9 mouse cellular contexts compared by ENCODE assay signal in the genomic region with DNA sequence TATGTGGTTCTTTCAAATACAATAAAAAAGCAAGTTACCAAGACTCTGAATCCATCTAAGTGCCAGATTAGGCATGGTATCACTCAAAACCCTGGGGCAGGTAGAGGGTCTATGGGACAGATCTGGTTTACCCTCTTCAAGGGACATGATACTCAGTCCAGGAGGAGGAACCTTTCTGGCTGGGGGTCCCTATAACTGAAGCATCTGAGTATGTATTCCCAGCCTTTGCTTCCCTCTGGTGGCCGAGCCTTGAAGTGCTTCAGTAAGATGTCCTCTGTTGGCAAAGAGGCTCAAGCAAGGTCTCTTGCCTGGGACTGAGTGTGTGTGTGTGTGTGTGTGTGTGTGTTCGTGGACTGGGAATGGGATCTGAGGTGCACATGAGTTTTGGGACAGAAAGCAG.
DNase-seq lines count a peak whose midpoint lies in the region; ATAC-seq and TF ChIP-seq lines count a peak whose summit lies in the region.
"Had no signal": no experiment of that assay in that cellular context is flagged by ENCODE, and none has a peak within 500 bp of the region (broad histone marks: within the 10 kb centered on the region; RNA-seq: fewer than 3 reads in every experiment).

No protein-coding gene starts in this region.

- no peak overlapping the region for H3K9ac ChIP-seq in CH12.LX (ENCODE audit: insufficient read depth, low read depth)
- H3K9ac ChIP-seq: lung, embryonic 15.5 days had no signal

- peak; percentile 68 for TF ChIP-seq RAD21 in CH12.LX (IDR thresholded peaks at IDR 0.05; ENCODE audit: low read depth, low read length)

- H3K9me3 ChIP-seq in CH12.LX (replicated peaks; ENCODE audit: low read length): no peaks in the 10 kb centered on the region
- H3K9me3 ChIP-seq in forebrain, embryonic 10.5 days: no peaks in the 10 kb centered on the region
- no peaks in the 10 kb centered on the region for H3K9me3 ChIP-seq in hindbrain, embryonic 10.5 days
- H3K9me3 ChIP-seq: lung, embryonic 15.5 days had no signal

- H3K27me3 ChIP-seq in CH12.LX (replicated peaks): no peaks in the 10 kb centered on the region
- H3K27me3 ChIP-seq in forebrain, embryonic 10.5 days (ENCODE audit: poor library complexity, severe bottlenecking): no peaks in the 10 kb centered on the region
- H3K27me3 ChIP-seq in hindbrain, embryonic 10.5 days (ENCODE audit: insufficient read depth, poor library complexity, severe bottlenecking): 0 out of 2 replicates have a peak, but pooled peaks cover 3% of the 10 kb centered on the region
- H3K27me3 ChIP-seq: lung, embryonic 15.5 days had no signal

- DNase-seq in CH12.LX (ENCODE audit: extremely low read depth): peak; percentile 43
- peak; percentile 64 for DNase-seq in adrenal gland, postnatal 14 days
- DNase-seq in forebrain, embryonic 10.5 days (ENCODE audit: extremely low spot score, low spot score): peak; percentile 59
- peak; percentile 69 for DNase-seq in hindbrain, embryonic 10.5 days (ENCODE audit: low spot score)
- DNase-seq in layer of hippocampus, adult 2 months (ENCODE audit: low spot score in 2 of 2): peak; percentile 48 to 77
- DNase-seq in lung, postnatal 10 days: peak; percentile 61
- peak; percentile 86 to 88 for DNase-seq in right cerebral cortex, adult 2 months (ENCODE audit: low spot score in 2 of 2)

- dilution Hi-C loops in CH12.LX (cut with MboI; ENCODE audit: extremely low pct_ligation_motif_present, extremely low pct_unique_long_range_greater_than_20kb, low sequenced_read_pairs): no loop called here

- no peaks in the 10 kb centered on the region for H3K36me3 ChIP-seq in CH12.LX (replicated peaks in 1 of 2; ENCODE audit: control insufficient read depth in 1 of 2, insufficient read depth in 1 of 2, low read length in 1 of 2)
- no peaks in the 10 kb centered on the region for H3K36me3 ChIP-seq in forebrain, embryonic 10.5 days (replicated peaks)
- no peaks in the 10 kb centered on the region for H3K36me3 ChIP-seq in hindbrain, embryonic 10.5 days
- H3K36me3 ChIP-seq: lung, embryonic 15.5 days had no signal

- no peak for TF ChIP-seq EP300 in CH12.LX (IDR thresholded peaks at IDR 0.05; ENCODE audit: low read length)

- H3K79me2 ChIP-seq in CH12.LX (replicated peaks; ENCODE audit: control insufficient read depth, extremely low read depth, insufficient read depth, poor library complexity, severe bottlenecking): no peaks in the 10 kb centered on the region

- no peaks in the 10 kb centered on the region for H3K4me1 ChIP-seq in CH12.LX (ENCODE audit: control insufficient read depth in 1 of 2, insufficient read depth in 2 of 2)
- 0 out of 2 replicates have a peak, but pooled peaks cover 4% of the 10 kb centered on the region for H3K4me1 ChIP-seq in forebrain, embryonic 10.5 days
- peaks cover 17% of the 10 kb centered on the region for H3K4me1 ChIP-seq in hindbrain, embryonic 10.5 days (replicated peaks)
- H3K4me1 ChIP-seq: lung, embryonic 15.5 days had no signal

- TF ChIP-seq CTCF in CH12.LX (conservative IDR thresholded peaks at IDR 0.05 in 1 of 2, IDR thresholded peaks at IDR 0.05 in 1 of 2; ENCODE audit: low read depth in 2 of 2, low read length in 2 of 2): peak; percentile 43 to 77; a peak in 3 of 4 replicates
- TF ChIP-seq CTCF in layer of hippocampus, adult 2 months (conservative IDR thresholded peaks at IDR 0.05): peak; percentile 82

- in situ Hi-C loops in CH12.LX (cut with MboI; ENCODE audit: low pct_ligation_motif_present, low pct_unique_long_range_greater_than_20kb, low sequenced_read_pairs): no loop called here

- H3K4me3 ChIP-seq in CH12.LX (replicated peaks in 1 of 3; ENCODE audit: low read depth in 2 of 3, low read length in 2 of 3, poor library complexity in 1 of 3): no peak overlapping the region
- H3K4me3 ChIP-seq in forebrain, embryonic 10.5 days: no peak overlapping the region
- no peak overlapping the region for H3K4me3 ChIP-seq in hindbrain, embryonic 10.5 days
- H3K4me3 ChIP-seq in layer of hippocampus, adult 2 months: no peak overlapping the region
- H3K4me3 ChIP-seq: lung, embryonic 15.5 days had no signal

- no peak overlapping the region for H3K27ac ChIP-seq in CH12.LX (ENCODE audit: insufficient read depth, low read depth)
- H3K27ac ChIP-seq in forebrain, embryonic 10.5 days: no peak overlapping the region
- H3K27ac ChIP-seq in hindbrain, embryonic 10.5 days: no peak overlapping the region
- no peak overlapping the region for H3K27ac ChIP-seq in layer of hippocampus, adult 2 months
- H3K27ac ChIP-seq: lung, embryonic 15.5 days had no signal

- WGBS in forebrain, embryonic 10.5 days: 21% methylated on average over 2 of the region's 2 CpGs
- WGBS in hindbrain, embryonic 10.5 days: 15% methylated on average over 2 of the region's 2 CpGs

- TF ChIP-seq POLR2A in CH12.LX (IDR thresholded peaks at IDR 0.05; ENCODE audit: low read depth, low read length): no peak

- ATAC-seq in activated CD4-positive, CD25-positive, alpha-beta regulatory T cell, adult 4 months: no peak

- no peak overlapping the region for H3K4me2 ChIP-seq in CH12.LX (ENCODE audit: insufficient read depth, low read depth, poor library complexity, severe bottlenecking)
- H3K4me2 ChIP-seq: lung, embryonic 15.5 days had no signal

TF ChIP-seq in CH12.LX, 34 proteins besides CTCF, POLR2A, EP300 and RAD21:
- no peak for TF ChIP-seq UBTF (IDR thresholded peaks at IDR 0.05; ENCODE audit: low read depth, low read length)
- TF ChIP-seq MEF2A (IDR thresholded peaks at IDR 0.05; ENCODE audit: borderline replicate concordance, low read depth, low read length): no peak
- no peak for TF ChIP-seq IRF4 (IDR thresholded peaks at IDR 0.05; ENCODE audit: low read depth, low read length)
- no peak for TF ChIP-seq JUN (IDR thresholded peaks at IDR 0.05; ENCODE audit: insufficient read depth, low read depth, low read length)
- TF ChIP-seq SIN3A (IDR thresholded peaks at IDR 0.05; ENCODE audit: low read length): no peak
- TF ChIP-seq HCFC1 (IDR thresholded peaks at IDR 0.05; ENCODE audit: low read depth, low read length): no peak
- peak; percentile 66 for TF ChIP-seq SMC3 (IDR thresholded peaks at IDR 0.05; ENCODE audit: low read depth, low read length)
- TF ChIP-seq CHD2 (IDR thresholded peaks at IDR 0.05; ENCODE audit: low read length): no peak
